Mouse (Mus musculus) c-Kit-positive CD71-positive TER-119-positive erythroid progenitor cells, embryonic 14.5 days (primary cell): Measurements from ENCODE around the gene Abca12.

ENCODE experiments used
- DNase-seq: peaks from one replicate; pipeline ENCODE4 v3.0.0-alpha.2; 2013; ENCODE audit warnings: low spot score

The Abca12 gene

DNA sequence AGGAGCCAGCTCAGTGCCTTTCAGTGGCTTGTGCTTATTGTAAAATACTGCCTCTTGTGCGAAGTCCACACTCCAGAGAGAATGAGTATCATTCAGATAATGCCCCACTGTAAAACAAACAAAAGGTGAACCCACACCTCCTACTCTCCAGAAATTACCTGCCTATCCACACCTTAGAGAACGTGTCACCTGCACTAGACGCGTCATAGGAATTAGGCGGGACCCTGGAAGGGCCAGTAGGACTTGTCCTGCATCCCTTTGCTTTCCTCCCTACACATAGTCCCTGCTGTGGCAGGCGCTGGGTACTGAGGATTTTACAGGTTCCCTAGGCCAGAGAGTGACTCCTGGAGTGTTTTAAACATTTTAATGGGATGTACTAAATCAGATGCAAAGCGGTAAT, at the start of gene Abca12:
Gene Abca12 (minus strand): TSS at position 101 of the 400 bp plus-strand sequence.
- DNase-seq: no peak

DNA sequence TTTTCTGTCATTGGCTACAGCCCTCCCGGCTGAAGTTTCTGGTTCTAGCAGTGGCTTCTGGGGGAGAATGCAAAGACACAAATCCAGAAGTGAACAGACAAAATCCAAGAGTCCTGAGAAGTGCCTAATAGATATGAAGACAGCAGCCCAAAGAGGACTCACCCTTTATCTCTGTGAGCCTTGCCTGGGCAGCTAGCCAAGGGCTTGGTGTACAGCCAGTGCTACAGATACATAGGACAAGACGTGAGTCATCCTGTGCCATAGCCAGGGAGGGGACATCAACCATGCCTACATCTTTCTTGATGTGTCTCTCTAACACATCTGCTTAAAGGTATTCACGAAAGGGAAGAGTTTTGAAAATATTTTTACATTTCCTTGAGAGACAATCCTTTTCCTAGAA, 43.3 kb upstream of the Abca12 start:
- no peak for DNase-seq

DNA sequence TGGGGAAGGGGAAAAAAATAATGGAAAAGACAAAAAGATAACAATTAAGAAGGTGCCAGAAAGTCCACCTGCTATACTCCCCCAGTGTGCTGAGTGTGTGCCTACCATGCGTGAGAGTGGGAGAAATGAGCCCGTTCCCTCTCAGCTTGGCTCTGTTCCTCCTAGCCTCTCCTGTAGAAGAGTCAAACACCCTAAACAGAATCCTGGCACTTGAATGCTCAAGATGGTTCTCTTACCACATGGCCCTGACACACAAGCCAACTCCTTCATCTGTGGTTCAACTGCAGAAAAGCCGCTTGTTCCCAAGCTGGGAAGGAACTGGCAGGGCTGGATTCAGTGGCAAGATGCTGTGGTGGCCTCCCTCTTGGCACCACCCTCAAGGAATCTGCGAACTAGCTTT, 32.7 kb upstream of the Abca12 start:
- no peak for DNase-seq

DNA sequence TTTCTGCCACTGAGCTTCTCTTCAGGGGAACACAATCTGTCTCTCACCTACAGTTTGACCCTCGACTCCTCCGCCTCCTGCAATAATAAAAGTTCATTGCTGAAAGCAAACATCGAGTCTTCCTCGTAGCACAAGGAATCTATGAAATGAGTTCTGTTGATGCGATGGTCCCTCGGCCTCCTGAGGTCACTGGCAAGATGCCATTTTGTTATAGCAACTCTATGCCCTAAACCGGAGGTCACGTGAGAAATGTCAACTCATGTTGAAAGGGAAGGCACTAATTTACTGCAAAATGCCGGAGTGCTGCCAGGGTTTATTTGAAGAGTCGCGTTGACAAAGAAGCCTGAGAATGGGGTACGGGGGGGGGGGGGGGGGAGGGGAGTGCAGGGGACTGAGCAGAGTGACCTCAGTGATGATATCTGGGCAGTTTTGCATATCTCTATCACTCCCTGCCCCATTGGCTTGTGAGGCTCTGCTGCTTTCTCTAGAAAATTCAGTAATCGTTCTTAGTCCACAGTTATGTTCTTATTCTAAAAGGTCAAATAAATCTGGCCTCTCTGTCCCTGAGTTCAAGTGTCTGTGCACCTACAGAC, 7.1 kb upstream of the Abca12 start:
- no peak for DNase-seq

DNA sequence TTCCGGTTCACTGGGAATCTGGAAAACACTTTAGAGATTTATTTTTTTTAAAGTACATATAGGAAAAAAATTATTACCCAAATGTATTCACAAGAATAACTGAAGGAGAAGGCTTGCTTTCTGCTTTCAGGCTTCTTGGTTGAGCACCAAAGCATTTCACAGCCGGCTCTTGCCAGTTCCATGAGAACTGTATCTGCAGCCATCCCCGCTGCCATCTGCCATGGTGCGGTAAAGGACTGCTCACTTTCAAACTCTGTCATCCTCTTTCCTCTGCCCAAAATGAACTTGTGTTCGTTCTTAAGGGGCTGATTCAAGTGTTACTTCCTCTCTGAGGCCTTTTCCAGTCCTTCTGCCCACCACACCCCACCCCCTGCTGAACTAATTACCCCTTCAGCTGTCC, 3.8 kb upstream of the Abca12 start:
- no peak for DNase-seq

DNA sequence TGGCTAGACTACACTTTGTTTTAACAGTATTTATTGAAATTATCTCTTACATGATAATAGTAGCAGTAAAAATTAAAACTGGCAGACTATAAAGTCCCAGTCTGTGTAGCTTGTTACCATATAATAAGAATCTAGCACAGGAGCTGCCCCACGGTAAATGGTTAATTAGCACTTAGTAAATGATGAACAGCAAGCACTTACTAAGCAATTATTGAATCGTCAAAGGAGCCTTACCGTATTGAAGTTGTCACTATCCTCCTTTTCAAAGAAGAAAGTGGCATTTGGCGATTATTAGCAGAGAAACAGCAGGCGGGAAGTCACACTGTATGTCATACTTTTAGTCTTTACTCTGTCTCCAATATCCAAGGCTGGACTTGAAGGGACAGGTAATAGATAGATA, 3.2 kb upstream of the Abca12 start:
- no peak for DNase-seq

DNA sequence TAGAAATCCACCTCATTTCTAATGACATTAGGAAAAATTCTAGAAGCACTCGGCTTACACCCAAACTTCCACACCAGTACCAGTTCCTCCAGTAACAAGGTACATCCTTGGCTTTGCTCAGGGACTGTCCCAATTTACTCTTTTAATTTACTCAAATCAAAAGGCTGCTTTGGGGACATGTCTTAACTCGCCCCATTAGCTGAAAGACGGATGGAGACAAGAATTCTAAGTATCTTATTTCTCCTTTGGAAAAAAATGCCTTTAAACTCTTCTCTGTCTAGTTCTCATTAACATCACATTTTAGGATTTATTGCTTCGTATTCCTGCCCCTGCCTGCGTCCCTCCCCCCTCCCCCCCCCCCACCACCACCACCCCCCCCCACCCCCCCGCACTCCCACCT, 626 bp downstream of the Abca12 start:
- DNase-seq: no peak

DNA sequence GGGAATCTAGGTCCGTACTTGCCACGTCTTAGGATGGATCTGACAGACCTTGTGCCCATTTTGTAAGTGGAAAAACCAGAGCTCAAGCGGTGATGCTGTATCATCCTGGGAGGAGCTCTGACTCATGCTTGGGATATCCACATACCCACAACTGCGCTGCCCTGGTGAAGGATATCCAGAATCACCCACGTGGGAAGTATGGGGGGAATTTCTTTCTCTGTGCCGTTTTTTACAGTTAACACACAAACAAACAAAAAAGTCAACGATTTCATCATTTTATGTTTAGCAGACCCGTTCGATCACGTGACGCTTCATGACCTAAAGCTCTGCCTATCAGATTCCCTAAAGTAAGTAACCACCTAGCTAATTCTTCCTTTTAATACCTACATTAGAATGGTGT, 1.6 kb downstream of the Abca12 start:
- no peak for DNase-seq

DNA sequence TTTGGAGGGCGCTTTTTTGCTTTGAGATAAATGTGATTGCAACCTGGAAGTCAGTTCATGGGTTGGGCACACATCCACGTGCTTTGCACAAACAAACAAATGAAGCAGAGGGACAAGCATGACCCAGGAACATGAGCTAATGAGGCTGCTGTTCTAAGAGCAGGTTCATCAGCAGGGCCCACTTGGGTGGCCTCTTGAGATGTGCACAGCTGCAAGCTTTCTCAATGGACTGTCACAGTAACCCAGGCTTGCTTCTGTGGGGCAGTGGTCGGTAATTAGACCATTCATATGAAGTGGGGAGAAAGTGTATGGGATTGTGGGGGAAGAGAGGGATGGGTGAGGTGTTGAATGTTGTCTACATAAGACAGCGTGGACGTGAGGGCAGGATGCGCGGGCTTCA, 7.0 kb downstream of the Abca12 start:
- DNase-seq: no peak

DNA sequence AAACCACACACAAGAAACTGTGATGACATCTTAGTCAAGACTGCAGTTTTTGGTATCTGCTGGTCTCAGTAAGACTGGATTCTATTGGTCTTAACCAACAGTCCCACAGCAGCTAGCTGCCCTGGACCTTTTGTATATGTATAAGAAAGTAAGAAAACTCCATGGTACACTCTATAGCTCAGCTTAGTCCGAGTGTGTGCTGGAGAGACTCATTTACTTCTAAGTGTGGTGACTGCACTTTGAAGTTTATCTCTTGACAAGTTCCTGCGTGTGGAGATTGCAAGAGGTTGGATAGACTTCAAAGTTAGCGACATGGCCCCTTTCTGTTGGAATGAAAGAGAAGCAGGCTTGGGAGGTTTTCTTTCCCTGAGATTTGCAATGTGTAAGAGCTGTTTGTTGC, 17.1 kb downstream of the Abca12 start:
- DNase-seq: no peak

DNA sequence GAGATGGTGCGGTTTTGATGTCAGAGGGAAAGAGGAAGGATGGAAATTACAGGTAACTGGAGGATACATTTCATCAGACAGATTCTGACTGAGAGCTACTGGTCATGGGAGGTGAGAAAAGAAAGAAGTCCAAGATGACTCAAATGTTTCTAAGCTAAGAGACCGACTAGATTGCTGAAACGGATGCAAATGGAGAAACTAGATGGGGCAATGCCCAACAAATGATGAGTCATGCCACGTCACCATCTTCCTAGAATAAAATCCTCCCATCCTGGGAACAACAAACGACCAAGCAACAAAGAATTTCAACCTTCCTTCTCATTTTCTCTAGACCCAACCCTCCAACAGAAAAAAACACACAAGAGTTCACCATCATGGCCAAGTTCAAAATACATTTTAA, 18.6 kb downstream of the Abca12 start:
- no peak for DNase-seq

DNA sequence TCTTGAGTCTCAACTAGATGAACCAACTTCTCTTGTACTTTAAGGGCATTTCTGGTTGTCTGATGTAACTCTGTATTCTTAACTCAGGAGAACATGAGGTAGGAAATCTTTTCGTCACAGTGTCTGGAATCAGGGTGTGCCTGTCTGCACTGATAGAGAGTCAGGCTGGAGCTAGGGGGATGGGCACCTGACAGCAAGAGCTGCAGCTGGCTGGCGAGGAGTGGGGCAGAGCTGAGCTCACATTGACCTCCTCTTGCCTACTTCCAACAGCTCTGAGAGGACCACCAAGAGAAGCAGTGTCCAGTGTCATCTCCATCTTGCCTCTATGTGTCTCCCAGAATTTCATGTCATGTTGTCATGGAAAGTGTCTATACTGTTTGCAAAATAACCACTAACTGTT, 20.5 kb downstream of the Abca12 start:
- DNase-seq: no peak

DNA sequence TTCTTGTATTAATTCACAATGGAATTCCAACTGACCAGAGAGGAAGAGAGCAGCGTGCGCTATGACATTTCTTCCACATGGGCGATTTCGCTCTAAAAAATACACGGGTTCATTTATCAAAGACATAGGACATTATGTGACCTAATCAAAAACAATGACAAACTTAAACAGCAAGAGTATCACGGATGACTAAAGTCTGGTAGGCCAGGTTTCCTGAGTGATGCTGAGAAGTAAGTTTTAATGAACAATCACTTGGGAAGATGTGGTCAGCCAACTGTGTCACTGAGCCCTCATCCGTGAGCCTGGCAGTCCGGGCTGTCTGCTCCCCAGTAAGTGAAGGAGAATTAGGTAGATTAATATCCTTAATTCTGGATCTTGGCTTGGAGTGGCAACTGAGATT, 21.2 kb downstream of the Abca12 start:
- no peak for DNase-seq

DNA sequence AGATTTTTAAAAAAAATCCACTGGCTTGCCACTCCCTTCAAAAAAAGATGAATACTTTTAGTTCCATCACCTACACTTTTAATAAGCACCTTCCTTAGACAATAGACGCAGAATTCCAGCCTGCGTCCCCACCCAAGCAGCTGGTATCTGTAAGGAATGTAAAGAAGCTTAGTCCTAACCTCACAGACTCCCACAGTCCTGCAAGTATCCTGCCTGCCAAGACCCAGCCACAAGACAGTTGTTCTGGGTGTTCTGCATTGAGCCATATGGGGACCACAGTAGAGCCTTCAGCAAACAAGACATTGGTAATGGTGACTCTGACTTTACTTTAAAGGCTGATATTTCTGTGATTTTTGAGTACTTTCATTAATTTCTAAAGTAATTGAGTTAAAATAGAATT, 22.2 kb downstream of the Abca12 start:
- no peak for DNase-seq

DNA sequence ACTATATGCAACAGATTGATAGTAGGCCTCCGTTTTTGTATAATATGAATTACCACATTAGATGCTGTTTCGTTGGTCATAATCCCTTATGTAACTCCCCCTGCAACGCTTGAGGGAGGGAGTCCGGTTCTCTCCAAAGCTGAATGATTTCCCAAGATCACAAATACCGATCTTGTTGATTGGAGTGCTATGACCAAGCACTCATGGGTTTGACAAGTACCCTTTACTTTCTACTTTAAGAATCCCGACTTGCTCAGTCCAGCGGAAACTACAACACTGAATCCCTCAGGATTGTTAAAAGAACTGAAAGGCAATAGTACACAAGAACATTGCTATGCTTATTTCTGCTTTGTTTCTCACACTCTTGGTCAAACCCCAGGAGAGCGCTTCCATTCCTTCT, 28.1 kb downstream of the Abca12 start:
- DNase-seq: no peak

DNA sequence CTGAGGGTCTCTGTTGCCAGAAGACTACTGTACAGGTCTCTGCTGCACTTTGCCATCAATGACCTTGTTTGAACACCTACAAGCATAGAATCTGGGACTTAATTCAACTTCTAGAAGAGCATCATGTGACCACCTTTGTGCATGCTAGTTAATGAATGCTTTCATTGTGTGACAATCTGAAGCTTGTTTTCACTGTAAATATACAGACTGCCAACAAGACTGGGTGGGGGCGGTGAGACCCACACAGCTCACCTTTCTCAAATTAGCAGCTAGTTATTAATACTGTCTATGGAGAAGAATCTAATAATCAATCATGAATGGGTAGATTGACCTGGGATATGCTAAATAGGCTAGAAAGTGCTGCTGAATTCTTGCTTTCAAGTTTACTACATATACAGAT, 30.6 kb downstream of the Abca12 start:
- no peak for DNase-seq

DNA sequence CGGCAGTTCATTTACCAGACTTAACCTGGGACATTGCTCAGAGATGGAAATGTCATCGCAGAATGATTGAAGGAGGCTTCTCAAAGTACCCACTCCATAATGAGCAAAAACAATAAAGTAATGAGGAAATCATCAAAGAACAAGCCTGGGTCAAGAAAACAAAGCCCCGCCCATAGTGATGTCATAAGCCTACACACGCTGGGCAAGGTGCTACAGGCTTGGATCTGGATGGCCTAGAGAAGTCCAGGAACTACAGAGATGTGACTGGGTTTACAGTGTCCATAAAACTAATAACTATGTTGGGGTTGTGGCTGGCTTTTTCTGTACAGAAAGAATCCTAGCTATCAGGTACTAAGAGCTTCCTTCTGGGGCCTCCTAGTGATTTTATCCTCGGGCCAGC, 41.6 kb downstream of the Abca12 start:
- no peak for DNase-seq

DNA sequence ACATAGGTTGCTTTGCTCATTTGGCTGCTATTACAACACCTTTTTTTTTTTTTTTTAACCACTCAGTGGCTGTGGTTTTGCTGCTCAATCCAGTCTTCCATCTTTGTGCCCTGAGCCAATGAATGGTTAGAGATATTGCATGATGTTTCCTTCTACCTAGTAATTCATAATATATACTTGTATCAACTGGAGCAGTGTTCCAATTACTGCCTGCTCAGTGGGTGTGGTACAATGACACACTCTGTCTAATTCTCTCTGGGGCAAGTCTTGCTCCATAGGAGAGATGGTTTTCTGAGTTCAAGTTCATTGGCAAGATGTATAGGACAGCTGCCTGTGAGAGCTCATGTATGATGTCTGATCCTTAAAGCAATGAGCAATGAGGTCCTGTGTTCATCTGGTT, 44.4 kb downstream of the Abca12 start:
- no peak for DNase-seq

DNA sequence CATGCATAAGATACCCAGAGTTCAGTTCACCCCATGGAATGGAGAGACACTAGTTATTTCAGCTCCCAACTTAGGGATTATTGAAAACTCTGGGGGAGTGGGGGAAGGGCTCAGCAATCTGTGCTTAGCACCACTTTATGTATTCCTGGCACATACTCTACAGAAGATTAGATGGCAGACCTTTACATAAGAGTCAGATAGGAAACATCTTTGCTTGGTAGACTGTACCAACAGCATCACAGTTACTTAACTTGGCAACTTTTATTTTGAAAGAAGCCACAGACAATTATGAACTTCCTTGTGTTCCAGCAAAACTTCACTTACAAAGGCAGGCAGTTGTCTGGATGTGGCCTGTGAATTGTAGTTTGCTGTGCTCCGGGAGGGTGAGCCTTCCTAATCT, 46.9 kb downstream of the Abca12 start:
- DNase-seq: no peak

DNA sequence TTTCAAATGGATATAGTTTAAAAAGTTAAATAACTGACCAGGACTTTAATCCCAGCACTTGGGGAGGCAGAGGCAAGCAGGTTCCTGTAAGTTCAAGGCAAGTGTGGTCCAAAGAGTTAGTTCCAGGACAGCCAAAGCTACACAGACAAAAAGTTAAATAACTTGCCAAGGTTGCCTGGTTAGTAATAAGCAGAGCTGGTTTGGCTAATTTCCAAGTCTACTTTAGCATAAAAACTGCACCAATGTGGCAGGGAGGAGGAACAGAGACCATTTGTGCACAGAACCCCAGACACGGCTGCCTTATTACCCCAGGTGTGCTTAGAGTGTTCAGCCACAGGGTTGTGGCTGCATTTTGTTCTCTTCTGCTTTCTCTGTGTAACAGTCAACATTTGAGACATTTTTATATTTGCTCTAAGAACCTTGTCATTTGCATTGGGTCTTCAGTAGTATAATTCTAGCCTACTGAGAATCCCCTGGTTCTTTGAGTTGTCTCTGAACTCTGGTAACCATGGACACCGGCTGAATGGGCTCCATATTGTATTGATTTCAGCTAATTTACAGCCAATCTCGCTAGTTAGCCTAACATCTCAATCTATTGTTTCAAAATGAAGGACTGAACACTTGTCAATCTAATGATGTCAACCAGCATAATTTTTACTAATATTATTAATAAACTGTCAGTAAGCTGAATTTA, 71.7 kb downstream of the Abca12 start:
- no peak for DNase-seq

DNA sequence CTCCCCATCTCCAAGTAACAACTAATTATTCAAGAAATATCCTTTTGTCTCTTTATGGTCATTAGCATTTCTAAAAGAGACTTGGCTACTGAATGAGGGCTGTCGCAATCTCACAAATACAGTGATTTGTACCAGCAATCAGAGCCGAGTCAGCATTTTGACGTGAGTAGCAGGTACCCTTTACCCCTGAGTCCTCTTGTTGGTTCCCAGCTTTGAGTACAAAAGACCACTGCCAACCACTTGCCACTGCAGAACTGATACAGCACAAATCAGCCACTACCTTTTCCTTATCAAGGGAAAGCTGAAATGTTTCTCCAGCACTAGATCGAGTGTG, 72.5 kb downstream of the Abca12 start:
- DNase-seq: no peak

DNA sequence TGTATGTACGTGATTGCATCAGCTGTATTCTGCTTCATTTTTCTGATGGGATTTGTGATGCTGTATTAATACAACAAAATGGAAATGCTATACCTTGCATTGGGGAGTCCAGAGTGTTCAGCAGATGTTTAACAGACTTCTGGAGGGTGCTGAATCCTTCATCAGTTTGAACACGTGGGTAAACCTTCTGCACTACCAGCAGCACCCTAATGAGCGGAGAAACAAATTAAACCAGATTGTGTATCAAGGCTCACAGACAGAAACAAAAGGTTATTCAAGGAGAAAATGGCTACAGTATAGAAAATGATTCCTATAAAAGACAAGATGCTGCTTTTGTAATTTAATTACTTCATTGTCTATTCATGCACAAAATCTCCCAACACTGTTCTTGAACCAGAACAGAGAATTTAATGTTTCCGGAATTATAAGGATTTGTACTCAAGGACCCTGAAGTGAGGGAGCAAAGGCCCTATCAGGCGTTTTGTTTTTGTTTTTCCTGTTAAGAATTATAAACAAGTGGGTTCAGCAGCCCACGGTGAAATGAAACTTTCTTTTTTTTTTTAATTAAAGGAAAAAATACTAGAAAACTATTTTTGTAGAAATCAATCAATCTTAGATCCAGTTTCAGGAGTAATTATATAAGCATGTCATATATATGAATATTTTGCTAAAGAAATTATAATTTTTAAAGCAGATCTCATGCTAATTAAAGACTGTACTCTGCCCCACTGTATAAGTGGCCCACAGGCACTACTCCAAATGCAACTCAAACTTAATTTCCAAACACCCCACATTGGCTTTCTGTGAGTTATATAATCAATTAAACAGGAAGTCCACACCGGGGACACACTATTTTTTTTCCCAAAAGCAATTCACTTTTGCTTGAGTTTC, 73.1 kb downstream of the Abca12 start:
- no peak for DNase-seq

DNA sequence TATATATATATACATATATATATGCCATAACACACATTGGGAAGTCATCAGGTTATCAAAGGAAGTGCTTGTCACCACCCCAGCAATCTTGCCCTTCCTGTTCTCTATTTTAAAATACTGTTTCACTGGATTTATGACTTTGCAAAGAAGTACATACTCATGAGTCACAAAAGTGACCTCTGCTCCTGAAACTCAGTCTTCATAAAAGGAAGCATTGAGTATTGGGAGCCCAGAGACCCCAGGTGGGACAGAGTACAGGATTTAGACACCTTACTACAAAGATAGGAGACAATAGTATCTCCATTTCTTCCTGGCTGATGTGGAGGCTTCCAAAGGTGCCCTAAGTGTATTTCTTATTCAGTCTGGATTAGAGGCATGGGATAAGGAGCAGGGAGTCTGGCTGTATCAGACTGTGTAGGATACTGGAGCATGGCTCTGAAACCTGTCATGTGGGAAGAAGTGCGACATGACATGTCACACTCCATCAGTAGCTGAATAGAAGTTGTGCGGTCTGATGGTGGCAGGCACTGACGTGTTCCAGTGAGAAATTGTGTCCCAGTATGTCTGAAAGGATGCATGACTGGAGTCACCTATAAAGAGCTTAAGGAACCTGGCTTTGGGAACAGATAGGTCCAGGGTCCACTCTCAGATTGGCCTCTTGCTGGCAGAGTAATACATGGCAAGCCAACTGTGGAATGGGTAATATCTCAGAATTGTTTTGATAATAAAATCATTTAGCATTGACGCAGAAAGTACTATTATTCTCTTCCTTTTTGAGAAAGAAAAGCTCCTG, 76.0 kb downstream of the Abca12 start:
- no peak for DNase-seq
